Mouse (Mus musculus) brain, embryonic 14.5 days (tissue): ENCODE measurements around the gene Ocel1.

ENCODE experiments used
- CTCF ChIP-seq: fragments of 200-500 bp; IDR thresholded peaks from 2 replicates; pipeline ENCODE4 v1.5.1; 2012; ENCODE audit warnings: inconsistent platforms, mild to moderate bottlenecking, moderate library complexity, borderline replicate concordance; ENCODE audit not compliant: insufficient read depth, insufficient read length; ENCODE audit errors: extremely low read depth
- POLR2A ChIP-seq: fragments of 200-500 bp; IDR thresholded peaks from 2 replicates; pipeline ENCODE4 v1.6.1; 2012; ENCODE audit warnings: mild to moderate bottlenecking, inconsistent platforms, borderline replicate concordance; ENCODE audit not compliant: poor library complexity, insufficient read depth, insufficient read length, severe bottlenecking; ENCODE audit errors: extremely low read depth

GRCm38 (mm10) chr8:71370711-71371235, 325 bp upstream of the Ocel1 start:
- no peak for TF ChIP-seq CTCF
- no peak for TF ChIP-seq POLR2A
